In the genomic region with DNA sequence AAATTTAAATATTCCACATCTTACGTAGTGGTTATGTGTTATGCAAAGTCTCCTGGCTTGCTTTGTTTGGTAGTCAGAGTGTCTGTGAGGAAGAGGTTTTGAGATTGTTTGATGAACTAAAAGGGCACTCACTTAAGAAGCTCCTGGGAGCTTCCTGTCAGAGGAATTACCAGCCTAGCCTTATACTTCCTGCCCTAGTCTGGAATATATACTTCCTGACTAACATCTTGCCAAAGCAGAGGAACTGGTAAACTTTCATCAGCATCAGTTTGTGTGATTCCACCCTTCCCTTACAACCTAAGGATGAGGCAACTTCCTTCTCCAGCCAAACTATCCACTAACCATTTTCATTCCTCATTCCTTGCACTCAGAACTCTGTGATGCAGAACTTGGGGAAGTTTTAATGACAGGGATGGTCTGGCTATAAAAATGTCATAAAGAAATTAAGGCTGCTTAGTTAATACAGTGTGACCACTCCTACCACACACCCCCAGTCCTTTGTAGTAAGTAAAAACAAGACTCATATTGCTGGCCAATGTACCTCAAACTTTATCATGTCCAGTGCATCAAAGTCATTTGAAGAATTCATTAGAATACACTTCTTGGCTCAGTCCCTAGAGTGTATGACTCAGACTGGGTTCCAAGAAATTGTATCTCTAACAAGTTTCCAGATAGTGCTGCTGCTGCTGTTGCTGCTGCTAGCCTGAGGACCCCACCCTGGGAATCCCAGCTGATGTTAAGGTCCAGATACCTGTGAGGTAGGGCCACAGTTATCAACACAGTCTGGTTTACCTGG, we compare ENCODE assay signal across 14 mouse cellular contexts.
"Had no signal": no experiment of that assay in that cellular context is flagged by ENCODE, and none has a peak within 500 bp of the region (broad histone marks: within the 10 kb centered on the region; RNA-seq: fewer than 3 reads in every experiment).

No protein-coding gene starts in this region.

- H3K4me3 ChIP-seq: intestine, embryonic 15.5 days; layer of hippocampus, adult 2 months; limb, embryonic 12.5 days; liver, embryonic 15.5 days; megakaryocyte, embryonic 14.5 days; midbrain, embryonic 12.5 days had no signal

- H3K9me3 ChIP-seq: intestine, embryonic 15.5 days; limb, embryonic 12.5 days; liver, embryonic 15.5 days; megakaryocyte, embryonic 14.5 days; midbrain, embryonic 12.5 days had no signal

- ATAC-seq: intestine, embryonic 15.5 days had no signal

- H3K27ac ChIP-seq: intestine, embryonic 15.5 days; layer of hippocampus, adult 2 months; limb, embryonic 12.5 days; liver, embryonic 15.5 days; macrophage; midbrain, embryonic 12.5 days; stomach, postnatal 0 days had no signal

- H3K4me2 ChIP-seq: intestine, embryonic 15.5 days; limb, embryonic 12.5 days; liver, embryonic 15.5 days; midbrain, embryonic 12.5 days had no signal

- H3K27me3 ChIP-seq: intestine, embryonic 15.5 days; limb, embryonic 12.5 days; liver, embryonic 15.5 days; megakaryocyte, embryonic 14.5 days; midbrain, embryonic 12.5 days had no signal

- H3K4me1 ChIP-seq: liver, embryonic 15.5 days; midbrain, embryonic 12.5 days had no signal

- H3K36me3 ChIP-seq: intestine, embryonic 15.5 days; limb, embryonic 12.5 days; liver, embryonic 15.5 days; midbrain, embryonic 12.5 days had no signal

- DNase-seq: kidney, adult 18-20 months; kidney, postnatal 4 days; liver; lung, adult 2 months; right cerebral cortex, adult 18-20 months; right cerebral cortex, postnatal 25 days had no signal

- H3K9ac ChIP-seq: intestine, embryonic 15.5 days; limb, embryonic 12.5 days; liver, embryonic 15.5 days; midbrain, embryonic 12.5 days had no signal
